Mouse (Mus musculus): Measurements from ENCODE around the gene Pik3r2. TPM values are rescaled to one million over a fixed set of nuclear protein-coding genes. Genes with fewer than 3 reads are reported as not detected.

The Pik3r2 gene
- total RNA-seq, 1 experiment from 2014 or later, result 23.7 TPM

DNA sequence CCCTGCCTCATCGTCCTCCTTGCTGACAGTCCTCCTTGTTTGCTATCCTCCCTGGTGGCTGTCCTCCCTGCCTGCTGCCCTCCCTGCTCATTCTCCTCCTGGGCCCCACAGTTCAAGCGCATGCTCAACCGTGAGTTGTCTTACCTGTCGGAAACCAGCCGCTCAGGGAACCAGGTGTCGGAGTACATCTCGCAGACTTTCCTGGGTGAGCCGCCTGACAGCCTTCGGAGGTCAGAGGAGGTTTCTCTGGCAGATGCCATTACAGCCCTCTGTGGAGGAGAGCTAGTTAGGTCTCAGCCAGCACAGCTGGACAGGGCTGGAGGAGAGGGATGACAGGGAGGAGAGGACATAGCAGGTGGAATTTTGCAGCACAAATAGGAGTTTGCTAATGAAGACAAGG is 29.8 kb downstream of the Pik3r2 start:
- no peak for ATAC-seq (replicated peaks; ENCODE audit: low read depth, poor library complexity, severe bottlenecking)

DNA sequence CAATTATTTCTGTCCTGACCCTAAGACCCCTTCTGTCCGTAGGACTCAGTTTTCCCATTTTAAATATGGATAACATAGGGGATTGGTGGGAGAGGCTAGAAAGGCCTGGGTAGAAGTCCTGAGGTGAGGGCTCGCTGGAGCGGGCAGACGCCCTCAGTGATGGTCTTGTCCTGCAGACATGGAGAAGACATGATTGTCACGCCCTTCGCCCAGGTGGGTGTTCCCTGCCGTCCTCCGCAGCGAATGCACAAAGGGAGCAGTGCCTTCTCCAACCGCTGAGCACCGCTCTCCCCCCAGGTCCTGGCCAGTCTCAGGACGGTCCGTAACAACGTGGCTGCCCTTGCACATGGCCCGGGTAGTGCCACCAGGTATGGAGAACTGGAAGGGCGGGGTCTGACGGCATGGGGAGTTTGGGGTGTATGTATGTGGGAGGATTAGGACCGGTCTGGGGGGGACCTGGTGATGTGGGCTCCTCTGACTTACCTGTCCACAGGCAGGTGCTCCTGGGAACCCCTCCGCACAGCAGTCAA is 30.8 kb downstream of the Pik3r2 start:
- ATAC-seq (replicated peaks; ENCODE audit: low read depth, poor library complexity, severe bottlenecking), result no peak

DNA sequence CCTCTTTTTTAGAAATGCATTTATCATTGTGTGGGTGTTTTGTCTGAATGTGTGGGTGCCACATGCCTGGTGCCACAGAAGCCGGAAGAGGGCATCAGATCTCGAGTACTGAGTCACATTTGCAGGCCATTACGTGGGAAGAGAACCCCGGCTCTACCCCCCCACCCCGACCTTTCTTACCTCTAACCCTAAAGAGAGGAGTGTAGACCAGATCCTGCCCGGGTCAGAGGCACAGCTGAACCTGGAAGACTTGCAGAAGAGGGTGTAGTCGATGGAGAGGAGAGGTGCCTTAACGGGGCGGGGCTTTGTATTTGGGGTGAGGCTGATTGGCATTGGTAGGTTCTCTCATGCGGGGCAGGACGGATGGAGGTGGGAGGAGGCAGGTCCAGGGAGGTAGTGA is 31.7 kb downstream of the Pik3r2 start:
- no peak for ATAC-seq (replicated peaks; ENCODE audit: low read depth, poor library complexity, severe bottlenecking)

DNA sequence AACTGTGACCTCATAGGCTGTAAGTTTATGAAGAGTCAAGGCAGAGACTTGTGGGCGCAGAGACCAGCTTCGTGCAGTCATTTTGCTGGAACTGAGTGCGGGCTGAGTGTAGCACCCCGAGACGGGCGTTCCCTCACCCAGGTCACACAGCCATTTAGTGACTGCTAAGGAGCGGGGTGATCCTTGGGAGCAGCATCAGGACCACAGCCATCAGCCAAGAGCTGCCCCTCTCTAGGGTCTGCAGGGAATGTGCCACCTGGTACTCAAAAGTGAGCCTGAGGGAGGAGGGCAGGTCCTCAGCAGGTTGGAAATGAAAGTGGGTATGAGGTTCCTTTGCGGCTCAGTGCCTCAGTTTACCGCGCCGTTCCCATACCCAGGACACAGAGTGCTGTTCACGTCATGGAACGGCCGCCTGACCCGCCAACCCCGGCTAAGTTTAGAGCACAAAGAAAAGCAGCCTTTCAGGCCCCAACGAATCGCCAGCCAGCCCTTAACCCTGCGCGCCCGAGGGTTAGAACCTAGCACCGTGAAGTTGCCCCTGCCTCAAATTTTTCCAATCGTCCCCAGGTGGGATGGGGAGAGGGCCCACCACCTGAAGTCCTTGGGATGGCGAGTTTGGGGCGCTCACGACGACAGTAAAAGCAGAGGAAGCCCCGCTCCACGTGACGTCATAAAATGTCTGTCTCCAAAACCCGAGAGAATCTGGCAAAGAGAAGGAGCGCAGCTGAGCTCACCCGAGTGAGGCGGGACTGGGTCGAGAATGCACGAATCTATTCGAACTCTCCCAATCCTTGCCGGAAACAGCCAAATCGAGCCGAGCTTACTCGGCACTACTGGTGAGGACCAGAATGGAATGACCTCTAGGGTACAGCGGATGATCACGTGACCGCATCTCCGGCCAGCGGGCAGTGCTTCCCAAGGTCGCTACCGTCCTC is 32.6 kb downstream of the Pik3r2 start:
- peak; percentile 13; the same call in 1 of the 2 replicates for ATAC-seq (replicated peaks; ENCODE audit: low read depth, poor library complexity, severe bottlenecking)

DNA sequence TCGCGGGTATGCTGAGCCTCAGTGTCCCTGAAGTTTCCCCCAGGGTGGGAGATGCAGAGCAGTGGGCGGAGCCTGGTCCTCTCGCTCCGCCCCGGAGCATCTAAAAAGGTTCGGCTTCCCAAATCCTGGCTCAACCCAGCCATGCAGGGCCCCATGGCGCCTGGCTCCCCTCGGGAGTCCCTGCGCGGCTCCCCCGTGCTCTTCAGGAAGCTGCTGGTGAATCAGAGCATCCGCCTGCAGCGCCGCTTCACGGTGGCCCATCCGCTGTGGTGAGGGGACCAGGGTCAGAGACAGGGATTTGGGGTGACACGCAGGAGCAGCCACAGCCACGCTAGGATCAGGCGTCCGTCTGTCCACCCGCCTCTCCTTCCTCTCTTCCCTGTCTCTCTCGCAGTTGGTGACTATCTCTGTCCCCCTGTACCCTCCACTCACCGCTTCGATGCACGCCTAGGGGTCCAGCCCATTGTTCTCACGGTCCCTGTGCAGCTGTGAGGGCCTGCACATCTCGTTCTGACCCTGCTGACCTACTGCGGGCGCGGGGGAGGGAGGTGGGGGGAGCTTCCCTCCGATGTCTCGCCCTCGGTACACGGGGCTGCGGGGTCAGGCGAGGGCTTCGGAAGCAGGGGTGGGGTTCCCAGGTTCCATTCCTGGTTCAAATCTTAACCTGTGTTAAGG is 33.4 kb downstream of the Pik3r2 start:
- ATAC-seq (replicated peaks; ENCODE audit: low read depth, poor library complexity, severe bottlenecking), result peak; percentile 18

DNA sequence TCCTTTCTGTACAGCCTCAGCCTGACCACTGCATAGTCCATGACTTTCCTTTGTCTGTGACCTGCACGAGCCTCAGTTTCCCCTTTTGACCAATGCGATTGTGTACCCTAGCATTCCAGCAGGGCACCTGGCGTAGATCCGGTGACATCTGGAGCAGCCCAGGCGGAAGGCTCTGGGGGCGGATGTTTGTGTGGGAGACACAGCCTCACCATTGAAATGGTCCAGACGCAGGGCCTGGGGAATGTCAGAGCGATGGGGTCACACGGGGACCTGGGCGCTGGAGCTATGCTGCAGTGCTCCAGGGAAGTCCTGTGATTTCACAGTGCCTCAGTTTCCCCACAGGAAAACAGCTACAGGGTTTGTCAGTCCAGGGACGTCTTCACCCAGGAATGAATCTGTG is 34.3 kb downstream of the Pik3r2 start:
- no peak for ATAC-seq (replicated peaks; ENCODE audit: low read depth, poor library complexity, severe bottlenecking)

DNA sequence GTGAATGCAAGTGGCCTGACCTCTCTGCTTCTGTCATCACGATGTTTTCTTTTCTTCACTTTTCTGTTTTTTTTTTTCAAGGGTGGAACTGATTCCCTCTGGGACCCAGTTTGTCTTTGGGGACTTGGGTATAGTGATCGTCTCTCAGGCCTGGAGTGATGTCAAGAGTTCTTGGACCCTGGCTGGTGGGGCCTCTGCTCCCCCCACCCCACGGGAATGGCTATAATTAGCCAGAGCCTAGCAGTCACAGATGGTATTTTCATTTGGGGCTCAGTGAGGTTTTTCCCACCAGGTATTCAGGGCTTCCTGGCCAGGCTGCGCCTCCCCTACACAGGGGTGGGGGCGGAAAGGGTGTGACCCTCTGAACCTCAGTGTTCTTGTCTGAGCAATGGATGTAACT is 34.9 kb downstream of the Pik3r2 start:
- no peak for ATAC-seq (replicated peaks; ENCODE audit: low read depth, poor library complexity, severe bottlenecking)

DNA sequence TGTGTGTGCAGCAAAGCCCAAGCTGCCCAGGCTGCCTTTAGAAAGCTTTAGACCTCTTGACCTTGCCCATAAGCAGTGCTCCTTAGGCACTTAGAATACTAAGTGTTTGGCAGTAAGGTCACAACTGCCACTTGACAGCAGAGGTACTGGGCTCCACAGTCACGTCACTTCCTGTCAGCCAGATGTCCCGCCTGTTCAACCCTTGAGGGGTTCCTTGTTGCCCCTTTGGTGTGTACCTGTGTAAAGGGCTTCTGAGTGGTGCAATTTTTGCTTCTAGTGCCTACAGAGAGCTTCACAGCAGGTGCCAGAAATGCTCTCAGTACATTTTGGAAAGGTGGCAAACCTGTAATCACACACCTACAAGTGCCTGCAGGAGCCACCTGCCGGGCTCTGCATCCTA is 38.3 kb downstream of the Pik3r2 start:
- 0 out of 2 replicates have a peak, but pooled peaks have one; percentile 25 for ATAC-seq (replicated peaks; ENCODE audit: low read depth, poor library complexity, severe bottlenecking)

DNA sequence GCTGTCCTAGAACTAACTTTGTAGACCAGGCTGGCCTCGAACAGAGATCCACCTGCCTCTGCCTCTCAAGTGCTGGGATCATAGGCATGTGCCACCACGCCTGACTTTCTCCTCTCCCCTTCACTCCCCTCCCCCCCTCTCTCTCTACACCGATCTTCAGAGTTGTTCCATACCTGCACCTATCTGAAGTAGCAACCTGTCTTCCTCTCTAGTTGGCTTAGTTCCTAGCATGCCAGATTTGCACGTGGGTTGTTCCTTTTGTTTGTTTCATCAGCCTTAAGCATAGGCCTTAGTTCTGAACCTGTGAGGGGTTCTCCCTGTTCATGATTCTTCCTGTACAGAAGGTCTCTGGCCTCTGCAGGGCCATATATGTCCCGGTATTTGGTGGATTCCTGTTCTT is 38.8 kb downstream of the Pik3r2 start:
- ATAC-seq (replicated peaks; ENCODE audit: low read depth, poor library complexity, severe bottlenecking), result no peak

DNA sequence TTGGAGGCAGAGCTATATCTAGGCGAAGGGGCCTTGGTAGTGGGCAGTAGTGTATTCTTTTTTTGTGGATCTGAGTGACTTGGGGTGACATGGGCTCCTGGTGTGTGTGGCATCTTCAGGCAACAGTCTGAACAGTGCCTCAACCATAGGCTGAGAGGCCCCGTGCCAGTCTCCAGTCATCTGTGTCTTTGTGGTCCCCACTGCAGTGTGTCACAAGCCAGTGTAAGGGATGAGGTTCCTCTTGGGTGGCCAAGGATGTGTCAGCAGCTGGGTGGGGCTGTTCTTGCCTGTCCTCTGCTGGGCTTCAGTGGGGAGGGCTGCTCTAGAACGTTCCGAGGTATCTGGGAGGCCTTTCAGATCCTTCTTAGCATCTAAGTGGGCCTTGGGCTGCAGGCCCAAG is 45.6 kb downstream of the Pik3r2 start:
- ATAC-seq (replicated peaks; ENCODE audit: low read depth, poor library complexity, severe bottlenecking), result no peak

DNA sequence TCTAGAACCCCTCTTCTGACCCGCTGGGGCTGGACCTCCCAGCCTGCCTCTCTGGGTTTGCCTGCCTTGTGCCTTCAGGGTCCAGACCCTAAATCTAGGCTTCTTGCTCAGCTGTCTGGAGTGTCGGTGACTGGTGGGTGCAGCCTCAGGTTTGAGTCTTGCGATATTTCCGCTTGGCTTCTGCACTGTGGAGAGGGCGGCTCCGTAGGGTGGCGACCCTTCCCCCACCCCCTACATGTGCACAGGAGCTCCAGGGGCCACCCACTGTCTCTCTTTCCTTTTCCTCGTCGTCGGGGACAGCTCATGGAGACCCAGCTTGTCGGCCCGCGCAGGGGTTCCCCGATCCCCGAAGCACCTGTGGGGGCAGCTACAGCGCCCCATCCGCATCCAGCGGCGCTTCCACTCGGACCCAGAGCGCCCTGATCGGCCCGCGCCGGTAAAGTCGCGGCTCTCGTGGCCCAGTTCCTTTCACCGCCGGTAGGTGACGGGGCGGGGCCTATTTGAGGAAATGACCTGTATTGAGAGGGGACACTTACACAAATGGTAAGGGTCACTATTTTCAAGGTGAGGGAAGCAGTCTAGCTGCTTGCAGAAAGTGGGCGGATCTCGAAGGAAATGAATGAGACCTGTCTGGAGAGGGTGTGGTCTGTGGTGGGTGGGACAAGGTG is 46.6 kb downstream of the Pik3r2 start:
- peak; percentile 73 for ATAC-seq (replicated peaks; ENCODE audit: low read depth, poor library complexity, severe bottlenecking)

DNA sequence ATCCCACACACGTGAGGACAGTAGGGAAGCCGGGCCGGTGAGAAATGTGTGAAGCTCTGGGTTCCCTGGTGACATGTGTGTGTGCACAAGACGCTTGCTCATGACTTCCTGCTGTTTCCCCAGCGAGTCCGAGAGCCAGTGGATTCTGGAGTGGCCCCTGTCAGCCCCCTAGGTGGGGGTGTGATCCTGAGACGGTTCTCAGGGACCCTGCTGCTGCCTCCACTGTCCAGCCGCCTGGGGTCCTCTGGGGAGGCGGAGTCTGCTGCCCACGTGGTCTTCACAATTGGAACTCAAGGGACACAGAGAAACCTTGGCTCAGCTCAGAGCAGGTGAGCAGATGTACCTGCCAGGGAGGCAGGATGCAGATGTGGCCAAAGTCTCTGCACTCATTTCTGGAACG is 49.8 kb downstream of the Pik3r2 start:
- no peak for ATAC-seq (replicated peaks; ENCODE audit: low read depth, poor library complexity, severe bottlenecking)

DNA sequence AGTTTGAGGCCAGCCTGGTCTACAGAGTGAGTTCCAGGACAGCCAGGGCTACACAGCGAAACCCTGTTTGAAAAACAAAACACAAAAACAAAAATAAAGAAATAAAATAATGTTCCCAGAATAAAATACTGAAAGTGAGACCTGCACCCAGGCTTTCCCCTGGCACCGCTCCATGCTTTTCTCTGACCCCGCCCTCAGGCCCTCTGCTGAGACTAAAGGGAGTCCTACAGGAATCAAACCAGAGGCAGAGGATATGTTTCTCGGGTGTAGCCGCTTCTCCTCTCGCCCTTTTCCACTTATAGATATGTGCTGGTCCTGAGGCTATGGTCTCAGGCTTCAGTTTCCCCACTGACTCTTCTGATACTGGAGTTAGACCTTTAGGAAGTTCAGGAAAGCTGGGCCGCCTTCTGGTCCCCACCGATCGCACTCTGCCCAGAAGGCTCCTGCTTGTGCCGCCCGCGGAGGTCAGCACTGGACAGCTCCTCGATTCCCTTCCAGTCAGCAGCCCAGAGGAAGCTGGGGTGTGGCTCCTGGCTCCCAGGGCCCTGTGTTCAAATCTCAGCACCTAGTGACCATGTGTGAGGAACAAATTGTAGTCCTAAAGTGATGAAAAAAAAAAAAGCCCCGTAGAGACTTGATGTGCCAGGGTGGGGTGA is 50.6 kb downstream of the Pik3r2 start:
- ATAC-seq (replicated peaks; ENCODE audit: low read depth, poor library complexity, severe bottlenecking), result no peak; the same call in 1 of the 2 replicates

DNA sequence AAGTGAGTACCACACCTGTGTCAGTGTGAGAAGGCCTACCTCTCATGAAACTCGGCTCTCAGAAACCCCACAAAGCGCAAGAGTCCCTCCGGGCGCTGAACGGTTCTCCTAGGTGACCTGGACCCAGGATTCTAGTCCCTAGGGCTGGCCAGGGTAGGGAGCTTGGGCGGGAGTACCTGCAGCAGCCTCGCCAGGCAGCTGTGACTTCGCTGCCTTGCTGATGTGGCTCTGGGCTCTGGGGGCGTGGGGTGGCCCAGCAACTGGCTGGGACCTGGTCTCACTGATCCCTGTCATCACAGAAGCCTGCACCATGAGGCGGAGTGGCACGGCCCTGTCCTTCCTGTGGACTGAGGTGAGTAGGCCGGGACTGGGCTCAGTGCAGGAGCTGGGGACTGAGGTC is 52.3 kb downstream of the Pik3r2 start:
- ATAC-seq (replicated peaks; ENCODE audit: low read depth, poor library complexity, severe bottlenecking), result no peak

DNA sequence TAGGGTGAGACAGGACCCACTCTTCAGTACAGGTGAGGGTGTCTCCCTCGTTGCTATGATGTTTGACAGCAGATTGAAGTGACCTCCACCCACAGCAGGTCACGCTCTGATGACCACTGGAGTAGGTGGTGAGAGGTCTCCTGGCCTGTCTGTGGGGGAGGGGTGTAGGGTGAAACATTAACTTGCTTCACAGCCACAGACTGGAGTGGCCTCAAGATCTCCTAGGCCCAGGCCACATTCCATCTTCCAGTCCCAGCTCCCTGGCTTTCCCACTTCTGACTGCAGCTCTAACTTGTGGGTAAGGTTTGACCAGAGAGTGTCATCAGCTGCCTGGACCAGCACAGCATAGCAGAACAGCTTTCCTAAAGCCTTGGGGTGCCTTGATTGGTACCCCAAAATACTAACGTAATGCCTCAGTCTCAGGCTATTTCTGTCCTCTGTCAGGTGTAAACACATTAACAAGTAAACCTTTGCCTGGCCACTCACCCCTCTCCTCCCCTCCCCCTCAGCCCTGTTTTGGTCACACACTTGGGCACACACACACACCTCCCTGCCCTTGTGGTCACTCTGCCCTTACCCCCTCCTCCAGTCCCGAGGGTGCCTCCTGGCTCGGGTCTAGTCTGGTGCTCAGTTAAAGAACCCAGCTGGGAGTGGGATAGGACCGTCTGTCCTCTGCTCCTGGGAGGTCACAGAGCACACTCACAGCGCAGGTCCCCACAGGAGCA is 52.9 kb downstream of the Pik3r2 start, which contains the start of gene Pde4c:
TSS of gene Pde4c (plus strand) at position 235 of the 725 bp plus-strand sequence.
- ATAC-seq (replicated peaks; ENCODE audit: low read depth, poor library complexity, severe bottlenecking), result no peak

DNA sequence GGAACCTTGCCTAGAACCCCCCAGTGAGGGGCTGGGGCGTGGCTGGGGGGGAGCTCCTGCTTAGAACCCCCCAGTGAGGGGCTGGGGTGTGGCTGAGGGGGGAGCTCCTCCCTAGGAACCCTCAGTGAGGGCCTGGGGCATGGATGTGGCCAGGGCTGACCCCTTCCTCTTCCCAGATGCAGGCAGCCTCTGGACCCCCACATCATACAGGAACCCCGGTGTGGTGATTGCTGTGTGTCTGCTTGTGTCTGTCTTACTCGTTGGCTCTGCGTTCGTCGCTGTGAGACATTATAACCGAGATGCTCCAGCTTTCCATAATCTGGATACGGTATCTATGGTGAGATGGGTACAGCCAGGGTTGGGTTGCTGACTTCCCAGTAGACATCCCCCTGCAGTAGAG is 54.9 kb downstream of the Pik3r2 start:
- no peak for ATAC-seq (replicated peaks; ENCODE audit: low read depth, poor library complexity, severe bottlenecking)

DNA sequence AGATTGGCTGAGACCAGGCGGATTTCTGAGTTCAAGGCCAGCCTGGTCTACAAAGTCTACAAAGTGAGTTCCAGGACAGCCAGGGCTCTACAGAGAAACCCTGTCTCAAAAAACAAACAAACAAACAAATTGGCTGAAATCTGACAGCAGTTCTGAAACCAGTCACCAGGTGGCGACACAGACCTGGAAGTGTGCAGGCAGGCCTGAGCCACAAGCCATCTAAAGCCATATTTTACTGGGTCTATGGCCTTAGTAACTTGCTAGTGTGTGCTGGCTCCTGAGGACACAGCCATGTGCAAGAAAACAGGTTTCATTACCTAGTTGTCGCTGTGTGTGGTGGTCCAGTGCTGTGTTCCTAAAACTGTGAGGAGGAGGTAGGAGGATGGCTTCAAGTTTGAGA is 55.8 kb downstream of the Pik3r2 start:
- peak; percentile 70 for ATAC-seq (replicated peaks; ENCODE audit: low read depth, poor library complexity, severe bottlenecking)

DNA sequence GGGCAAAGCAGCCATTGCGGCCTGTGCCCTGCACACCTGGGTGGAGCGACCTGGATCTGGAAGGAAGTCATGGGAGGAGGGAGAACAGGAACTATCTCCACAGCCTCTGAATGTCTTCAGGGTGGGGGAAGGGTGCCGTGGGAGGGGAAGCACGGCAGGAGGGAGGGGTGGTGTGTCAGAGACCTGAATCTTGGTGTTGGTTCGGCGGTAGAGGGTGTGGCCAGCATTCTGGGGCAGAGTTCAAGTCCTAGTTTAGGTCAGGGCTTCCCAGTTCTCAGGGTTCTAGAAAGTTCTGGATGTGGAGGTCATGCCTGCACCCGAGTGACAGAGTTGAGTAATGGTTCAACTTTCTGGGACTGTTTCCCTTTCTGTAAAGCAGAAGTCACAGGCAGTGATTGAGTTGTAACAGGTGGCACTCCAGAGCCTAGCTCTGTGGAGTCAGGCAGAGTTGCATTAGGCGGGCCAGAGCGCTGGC is 56.7 kb downstream of the Pik3r2 start:
- no peak for ATAC-seq (replicated peaks; ENCODE audit: low read depth, poor library complexity, severe bottlenecking)

DNA sequence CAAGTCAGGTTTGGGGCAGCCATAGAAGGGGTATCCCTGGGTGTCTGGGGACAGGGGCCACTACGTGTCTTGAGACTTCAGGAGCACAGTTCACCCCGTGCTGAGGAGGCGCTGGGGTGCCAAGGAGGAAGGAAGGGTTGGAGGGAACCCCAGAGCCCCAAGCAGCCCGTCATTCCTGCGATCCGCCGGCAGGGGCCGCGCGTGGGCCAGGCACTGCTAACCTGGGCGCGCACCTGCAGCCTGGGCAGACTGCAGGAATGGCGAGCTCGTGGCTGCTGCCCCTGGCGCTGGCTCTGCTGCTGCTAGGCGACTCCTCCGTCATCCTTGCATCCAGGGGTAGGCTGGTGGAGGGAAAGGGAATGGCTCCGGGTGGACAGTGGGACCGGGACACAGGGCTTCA is 58.2 kb downstream of the Pik3r2 start, which contains the start of gene Gm3336:
TSS of gene Gm3336 (plus strand) at position 247 of the 400 bp plus-strand sequence.
- ATAC-seq (replicated peaks; ENCODE audit: low read depth, poor library complexity, severe bottlenecking), result peak; percentile 77

Data from common myeloid progenitor, adult 5-6 weeks (primary cell).